Mouse (Mus musculus): ENCODE results near the gene Vmn2r62. TPM values are rescaled to one million over a fixed set of nuclear protein-coding genes. Genes with fewer than 3 reads are reported as not detected.
"Not testable (repeated sequence)": the region's sequence is repeated elsewhere in the genome, so short reads cannot be mapped to it uniquely, and the experiment has no call there.

Gene Vmn2r62
- total RNA-seq (2017) = not detected in 2 replicates

DNA sequence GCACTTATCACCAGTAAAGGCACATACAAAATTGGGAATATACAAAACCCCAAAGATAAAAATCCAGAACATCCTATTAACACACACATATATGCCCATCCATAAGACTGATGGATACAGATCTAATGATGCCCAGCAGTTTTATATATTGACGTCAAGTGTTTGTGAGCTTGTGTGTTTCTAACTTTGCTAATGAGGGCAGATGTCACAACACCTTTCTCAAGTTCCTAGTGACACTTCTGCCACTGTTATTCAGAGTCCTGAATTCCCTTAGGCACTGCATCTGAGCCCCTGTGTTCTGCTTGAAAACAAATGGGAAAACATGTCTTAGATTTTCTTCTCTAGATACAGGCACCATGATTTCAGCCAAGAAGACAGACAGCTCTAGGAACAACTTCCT, at the start of gene Vmn2r62:
TSS of gene Vmn2r62 (minus strand) at position 101 of the 400 bp plus-strand sequence.
- ATAC-seq (replicated peaks in 1 of 2; ENCODE audit: insufficient read depth in 1 of 2, low FRiP score in 2 of 2, low TSS enrichment in 1 of 2, low read depth in 1 of 2, poor library complexity in 2 of 2, severe bottlenecking in 2 of 2) = not testable (repeated sequence)

DNA sequence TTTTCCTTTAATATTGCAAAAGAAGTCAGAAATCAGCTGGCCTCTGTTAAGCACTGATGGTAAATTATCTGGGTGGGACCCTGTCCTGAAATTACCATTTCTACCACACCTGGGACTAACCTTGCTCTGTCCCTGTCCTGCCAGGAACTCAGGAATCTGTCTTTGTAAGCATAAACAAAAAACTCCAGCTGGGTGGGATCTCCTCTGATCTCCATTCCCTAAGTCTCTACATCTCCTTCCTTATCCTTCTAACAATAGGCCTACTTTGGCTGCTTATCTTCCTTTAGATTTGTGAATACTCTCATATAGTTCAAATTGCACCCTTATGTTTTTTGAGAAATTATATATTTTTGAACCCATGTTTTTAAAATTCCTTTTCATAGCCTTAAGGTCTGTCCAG, 45.0 kb upstream of the Vmn2r62 start:
- not testable (repeated sequence) for ATAC-seq (replicated peaks in 1 of 2; ENCODE audit: insufficient read depth in 1 of 2, low FRiP score in 2 of 2, low TSS enrichment in 1 of 2, low read depth in 1 of 2, poor library complexity in 2 of 2, severe bottlenecking in 2 of 2)

DNA sequence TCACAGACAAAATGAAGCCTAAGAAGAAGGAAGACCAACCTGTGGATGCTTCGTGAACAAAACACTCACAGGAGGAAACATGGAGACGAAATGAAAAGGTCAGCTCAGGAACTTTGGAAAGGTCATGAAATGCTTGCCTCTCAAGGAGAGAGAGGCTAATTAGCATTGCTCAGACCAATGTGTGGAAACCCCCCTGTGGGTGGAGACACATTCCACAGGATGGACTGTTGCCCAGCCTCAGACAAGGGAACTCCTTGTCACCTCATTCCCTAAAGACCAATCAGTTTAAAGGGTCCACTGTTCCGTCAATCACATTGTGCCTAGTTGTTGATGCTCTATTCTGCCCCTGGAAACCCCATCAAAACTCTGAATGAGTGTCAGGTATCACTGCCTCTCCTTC, 38.9 kb upstream of the Vmn2r62 start:
- ATAC-seq (replicated peaks in 1 of 2; ENCODE audit: insufficient read depth in 1 of 2, low FRiP score in 2 of 2, low TSS enrichment in 1 of 2, low read depth in 1 of 2, poor library complexity in 2 of 2, severe bottlenecking in 2 of 2) = no peak

DNA sequence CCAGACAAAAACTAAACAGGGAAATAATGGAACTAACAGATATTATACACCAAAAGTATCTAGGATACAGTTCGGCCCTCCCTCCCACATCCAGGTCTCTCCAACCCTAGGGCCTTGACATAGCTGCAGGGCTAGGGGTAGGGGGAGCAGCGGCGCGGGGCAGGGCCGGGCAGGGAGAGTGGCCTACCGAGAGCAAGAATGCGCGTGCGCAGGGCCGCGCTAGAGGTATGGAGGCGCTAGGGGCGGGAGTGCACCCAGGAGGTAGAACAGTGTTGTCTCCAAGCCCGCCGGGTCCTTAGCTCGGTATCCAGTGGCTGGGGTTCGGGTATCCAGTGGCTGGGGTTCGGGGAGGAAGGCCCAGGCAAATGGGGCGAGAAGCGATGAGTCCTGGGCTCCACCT, 43.5 kb downstream of the Vmn2r62 start:
- ATAC-seq (replicated peaks in 1 of 2; ENCODE audit: insufficient read depth in 1 of 2, low FRiP score in 2 of 2, low TSS enrichment in 1 of 2, low read depth in 1 of 2, poor library complexity in 2 of 2, severe bottlenecking in 2 of 2) = no peak

DNA sequence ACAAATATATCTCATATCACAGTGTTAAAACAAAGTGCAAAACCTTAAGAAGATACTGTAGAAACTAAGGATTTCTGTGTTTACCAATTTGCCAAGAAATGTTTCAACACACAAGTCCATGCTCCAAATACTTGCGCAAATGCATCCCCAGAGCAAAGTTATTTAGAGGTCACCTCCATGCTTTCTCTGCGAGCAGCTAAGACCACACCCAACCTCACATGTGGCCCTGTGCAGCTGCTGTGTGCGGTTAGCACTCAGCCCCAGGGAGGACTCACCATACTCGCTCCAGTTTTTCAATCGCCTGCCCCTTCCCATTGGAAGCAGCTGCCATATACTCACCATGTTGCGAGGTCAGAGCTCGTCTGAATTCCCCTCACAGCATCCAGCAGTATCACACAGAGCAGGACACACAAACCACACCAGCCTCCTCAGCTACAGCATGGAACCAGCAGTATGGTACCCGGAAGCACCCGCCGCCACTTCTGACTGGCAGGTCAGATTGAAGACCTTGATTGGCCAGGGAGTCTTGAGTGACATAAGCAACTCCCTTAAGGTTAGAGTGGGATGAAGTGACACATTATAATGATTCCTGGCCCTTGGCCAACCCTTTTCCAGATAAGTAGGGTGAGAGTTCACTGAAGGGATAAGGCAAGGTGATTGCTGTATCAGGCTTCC, 54.7 kb downstream of the Vmn2r62 start:
- no peak for ATAC-seq (replicated peaks in 1 of 2; ENCODE audit: insufficient read depth in 1 of 2, low FRiP score in 2 of 2, low TSS enrichment in 1 of 2, low read depth in 1 of 2, poor library complexity in 2 of 2, severe bottlenecking in 2 of 2)

DNA sequence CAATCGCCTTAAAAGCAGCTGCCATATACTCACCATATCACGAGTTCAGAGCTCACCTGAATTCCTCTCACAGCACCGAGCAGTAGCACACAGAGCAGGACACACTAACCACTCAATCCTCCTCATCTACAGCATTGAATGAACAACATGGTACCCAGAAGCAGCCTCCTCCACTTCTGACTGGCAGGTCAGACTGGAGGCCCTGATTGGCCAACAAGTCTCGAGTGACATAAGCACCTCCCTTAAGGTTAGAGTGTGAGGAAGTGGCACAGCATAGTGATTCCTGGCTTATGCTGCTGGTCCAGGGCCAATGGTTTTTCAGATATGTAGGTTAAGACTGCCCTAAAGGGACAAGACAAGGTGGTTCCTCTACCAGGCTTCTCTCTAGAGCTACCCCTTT, 66.4 kb downstream of the Vmn2r62 start, which contains the start of gene Gm17067:
TSS of gene Gm17067 (minus strand) at position 101 of the 400 bp plus-strand sequence.
- ATAC-seq (replicated peaks in 1 of 2; ENCODE audit: insufficient read depth in 1 of 2, low FRiP score in 2 of 2, low TSS enrichment in 1 of 2, low read depth in 1 of 2, poor library complexity in 2 of 2, severe bottlenecking in 2 of 2) = not testable (repeated sequence)

Other genes starting within 250 kb of the Vmn2r62 start
- gene Gm21028, start 214.9 kb downstream of the Vmn2r62 start, total RNA-seq (2017) = not detected in 2 replicates
- 0.50 and 1.2 TPM in 2 replicates for gene Zfp977, start 201.0 kb downstream of the Vmn2r62 start, total RNA-seq (2017)
- gene Zfp976, start 150.9 kb downstream of the Vmn2r62 start, total RNA-seq (2017) = 11.6 and 13.9 TPM in 2 replicates
- gene Zfp975, start 100.8 kb downstream of the Vmn2r62 start, total RNA-seq (2017) = 11.4 and 14.6 TPM in 2 replicates
- gene Gm17067, start 66.5 kb downstream of the Vmn2r62 start, total RNA-seq (2017) = not detected in 2 replicates
- not detected in 2 replicates for gene Gm2381, start 73.7 kb upstream of the Vmn2r62 start, total RNA-seq (2017)
- not detected in 2 replicates for gene Vmn2r63, start 140.3 kb upstream of the Vmn2r62 start, total RNA-seq (2017)
- gene Gm9268, start 225.2 kb upstream of the Vmn2r62 start, total RNA-seq (2017) = not detected in 2 replicates

All from hematopoietic stem cell, adult 5-6 weeks (primary cell).